Mouse (Mus musculus) telencephalon, adult 2 months (tissue): ENCODE measurements around the gene Bbs9.

ENCODE experiments used
- DNase-seq: peaks from one replicate; pipeline ENCODE4 v3.0.0-alpha.2; 2011; ENCODE audit warnings: low read depth, low spot score

The Bbs9 gene

DNA sequence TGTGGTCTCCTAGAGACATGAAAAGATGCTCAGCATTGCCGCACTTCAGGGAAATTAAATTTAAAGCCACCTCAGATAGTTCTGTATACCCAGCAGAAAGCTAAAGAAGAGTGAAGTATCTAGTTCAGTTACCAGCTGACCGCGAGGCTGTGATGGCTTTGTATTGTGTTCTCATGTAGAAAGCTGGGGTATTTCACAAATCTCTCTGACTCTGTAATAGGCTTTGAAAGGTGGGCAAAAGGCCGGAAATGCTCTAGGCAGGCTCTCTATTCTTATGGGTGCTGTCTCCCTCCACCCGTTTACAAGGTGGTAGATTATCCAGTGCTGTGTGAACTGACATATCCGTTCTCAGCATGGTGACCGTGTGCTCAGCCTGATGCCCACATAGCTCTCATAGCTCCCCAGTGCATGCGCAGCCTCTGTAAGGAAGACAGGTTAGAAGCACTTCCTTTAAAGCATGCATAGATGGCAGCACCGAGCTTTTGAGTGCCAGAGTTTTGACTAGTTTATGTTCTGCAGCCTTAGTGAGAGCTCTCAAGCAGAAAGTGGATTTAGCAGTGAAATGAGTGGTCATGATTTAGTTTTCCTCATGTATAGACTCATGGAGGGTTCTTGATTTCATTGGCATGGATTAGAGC, 57.4 kb downstream of the Bbs9 start:
- DNase-seq = peak; percentile 69

DNA sequence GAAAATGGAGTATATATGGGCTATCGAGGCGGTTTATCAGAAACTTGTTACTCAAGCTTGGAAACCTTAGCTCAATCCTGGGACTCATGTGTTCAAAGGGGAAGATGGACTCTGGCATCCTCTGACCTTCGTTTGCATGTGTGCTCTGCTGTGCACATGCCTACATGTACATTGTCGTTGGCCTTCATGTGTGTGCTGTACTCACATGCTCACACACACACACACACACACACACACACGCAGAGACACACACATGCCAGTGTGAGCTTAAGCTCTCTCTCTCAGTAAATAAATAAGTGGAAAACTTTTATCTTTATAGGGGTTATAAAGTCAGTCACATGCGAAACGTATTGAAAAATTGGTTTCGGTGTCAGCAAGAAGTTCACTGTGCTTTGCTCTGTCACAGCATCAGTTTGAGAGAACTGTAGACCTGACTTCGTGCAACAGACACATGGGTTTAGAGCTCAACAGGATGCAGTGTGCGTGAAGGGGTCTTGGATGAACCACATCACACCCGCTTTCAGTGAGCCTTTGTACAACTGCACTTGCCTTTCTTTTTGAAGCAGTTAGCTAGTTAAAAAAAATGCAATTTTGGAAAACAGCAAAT, 62.4 kb downstream of the Bbs9 start:
- no peak for DNase-seq

DNA sequence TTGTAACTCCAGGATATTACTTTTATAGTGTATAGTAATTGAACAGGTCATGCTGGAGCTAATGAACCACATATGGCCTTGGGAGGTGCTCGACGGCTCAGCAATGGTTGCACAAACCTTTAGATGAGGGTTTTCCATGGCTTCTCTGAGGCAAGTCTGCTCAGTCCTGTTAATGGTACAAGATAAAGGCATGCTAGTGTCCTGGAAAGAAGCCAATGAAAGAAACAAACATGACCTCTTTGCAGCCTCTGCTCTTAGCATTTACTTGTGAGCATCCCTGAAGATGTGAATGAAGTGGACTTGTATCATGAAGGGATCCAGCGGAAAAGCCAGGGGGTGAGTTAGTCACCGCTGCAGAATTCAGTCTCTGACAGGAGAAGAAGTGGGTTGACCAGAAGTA, 64.0 kb downstream of the Bbs9 start:
- DNase-seq = no peak

DNA sequence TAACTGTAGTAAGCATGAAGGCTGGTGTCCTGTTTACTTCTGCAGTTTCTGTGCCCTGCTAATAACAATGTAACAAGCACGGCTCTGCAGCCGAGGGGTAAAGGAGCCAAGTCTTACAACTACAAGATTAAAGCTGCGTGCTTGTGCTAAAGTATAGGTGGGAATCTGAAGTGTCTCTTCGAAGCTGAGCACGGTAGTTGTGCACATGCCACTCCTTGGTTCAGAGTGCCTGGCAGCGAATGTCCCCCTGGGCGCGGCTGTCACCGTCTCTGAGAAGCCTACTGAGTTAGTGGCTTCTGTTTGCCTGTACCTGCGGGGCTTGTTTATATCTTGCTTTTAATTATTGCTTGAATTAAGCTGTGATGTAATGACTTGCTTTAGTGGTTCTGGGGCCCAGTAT, 65.6 kb downstream of the Bbs9 start:
- no peak for DNase-seq

DNA sequence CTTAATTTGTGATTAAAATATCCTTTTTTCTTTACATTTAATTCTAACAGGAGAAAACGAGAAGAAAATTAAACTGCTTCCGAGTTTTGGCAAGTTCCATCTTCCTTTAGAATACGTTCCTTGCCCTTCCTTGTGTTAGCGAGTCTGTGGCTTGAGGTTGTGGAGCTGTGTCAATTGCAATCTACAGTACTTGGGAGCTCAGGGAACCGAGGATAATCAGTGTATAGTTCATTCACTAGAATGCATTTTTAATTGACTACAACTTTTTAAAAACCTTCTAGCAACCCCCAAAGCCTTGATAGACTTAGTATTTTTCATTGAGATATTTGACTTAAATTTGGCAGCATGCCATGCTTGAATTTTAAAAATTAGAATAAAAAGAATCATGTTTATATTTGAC, 68.0 kb downstream of the Bbs9 start:
- no peak for DNase-seq

DNA sequence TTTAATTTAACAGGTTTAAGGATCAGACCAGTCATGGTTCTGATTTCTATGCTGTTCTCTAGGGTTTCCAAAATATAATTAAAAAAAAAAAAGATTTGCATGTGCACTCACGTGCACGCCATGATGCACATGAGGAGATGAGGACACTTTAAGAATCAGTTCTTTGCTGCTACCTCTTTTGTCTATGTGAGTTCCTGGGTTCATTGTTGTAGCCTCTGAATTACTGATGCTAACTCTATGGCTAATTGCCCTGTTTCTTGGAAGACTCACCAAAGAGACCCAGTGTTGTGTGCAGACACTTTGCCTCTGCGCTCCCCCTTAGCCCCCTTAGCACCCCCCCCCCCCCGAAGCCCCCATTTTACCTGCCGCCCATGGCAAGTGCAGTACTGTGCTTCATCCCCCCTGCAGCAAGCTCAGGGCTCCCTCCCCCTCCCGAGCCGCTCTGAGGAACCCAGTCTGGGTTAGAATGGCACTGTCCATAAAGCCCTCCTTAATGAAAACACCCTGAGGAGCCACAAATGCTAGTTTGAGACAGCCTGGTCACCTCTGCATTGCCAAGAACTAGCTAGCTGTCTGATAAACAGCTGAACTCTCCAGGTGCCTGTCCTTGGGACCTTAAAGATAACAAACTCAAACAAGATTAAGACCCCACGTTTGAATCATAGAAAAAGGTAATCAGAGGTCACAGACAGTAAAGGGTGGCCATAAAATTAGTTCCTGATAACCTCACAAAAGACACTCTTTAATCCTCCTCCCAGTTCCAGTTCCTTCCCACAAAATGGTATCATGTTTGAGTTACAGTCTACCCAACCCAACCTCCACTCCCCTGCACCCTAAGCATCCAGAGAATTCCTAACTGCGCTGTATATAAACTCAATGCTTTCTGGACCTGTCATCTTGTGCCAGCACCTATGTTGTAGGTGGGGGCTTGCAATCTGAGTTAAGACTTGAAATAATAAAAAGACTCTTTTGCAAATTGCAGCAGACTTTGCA, 69.1 kb downstream of the Bbs9 start:
- DNase-seq = no peak

DNA sequence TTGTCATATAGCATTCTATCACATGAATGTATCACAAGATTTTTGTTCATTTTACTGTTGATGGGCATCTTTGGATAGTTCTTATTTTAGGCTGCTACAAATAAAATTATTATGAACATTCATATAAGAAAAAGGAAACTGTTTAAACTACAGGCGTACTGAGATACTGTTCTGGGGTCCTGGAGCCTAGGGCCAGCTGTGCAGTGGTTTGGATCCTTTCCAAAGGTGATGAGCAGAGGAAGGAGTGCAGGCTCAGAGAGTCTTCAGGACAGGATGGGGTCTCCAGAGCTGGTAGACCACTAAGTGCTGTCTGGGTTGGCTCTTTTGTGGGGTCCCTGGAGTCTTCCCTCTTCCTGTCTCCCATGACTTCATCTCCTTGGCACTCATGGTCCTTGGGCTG, 75.8 kb downstream of the Bbs9 start:
- DNase-seq = no peak

DNA sequence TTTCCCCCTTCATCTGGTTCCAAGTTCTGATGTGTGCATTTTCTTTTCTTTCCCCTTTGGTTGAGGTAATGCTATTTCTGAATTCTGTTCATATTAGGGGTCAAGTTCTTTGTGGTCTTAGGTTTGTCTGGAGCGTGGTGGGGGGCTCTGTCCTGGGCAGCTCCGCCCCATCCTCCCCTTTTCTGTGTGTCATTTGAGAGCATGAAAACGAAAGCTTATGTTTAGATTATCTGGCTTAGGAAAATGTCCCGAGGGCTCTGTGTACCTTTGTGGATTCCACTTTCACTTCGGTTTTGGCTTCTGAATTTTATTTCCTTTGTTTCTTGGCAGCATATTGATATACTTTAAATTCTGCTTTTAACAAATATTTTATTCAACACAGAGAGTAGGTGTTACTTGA, 80.6 kb downstream of the Bbs9 start:
- DNase-seq = no peak

DNA sequence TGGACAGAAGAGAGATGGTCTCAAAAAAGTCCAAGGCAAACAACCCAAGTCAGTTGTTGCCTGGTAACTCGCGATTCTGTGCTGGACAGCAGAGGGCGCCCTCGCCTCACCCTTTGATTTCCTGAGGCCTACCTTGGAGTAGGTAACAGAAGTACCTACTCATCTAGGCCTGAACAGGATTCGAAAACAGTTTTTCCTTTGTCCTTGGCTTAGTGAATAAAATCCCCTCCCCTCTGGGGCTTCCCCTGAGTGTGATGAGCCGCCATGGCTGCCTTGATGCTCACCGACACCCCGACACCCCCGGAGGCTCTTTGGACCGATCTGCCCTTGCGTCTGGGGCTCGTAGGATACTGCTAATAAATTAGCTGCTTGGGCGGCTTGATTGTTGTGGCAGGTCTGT, 82.0 kb downstream of the Bbs9 start:
- peak; percentile 32 for DNase-seq

DNA sequence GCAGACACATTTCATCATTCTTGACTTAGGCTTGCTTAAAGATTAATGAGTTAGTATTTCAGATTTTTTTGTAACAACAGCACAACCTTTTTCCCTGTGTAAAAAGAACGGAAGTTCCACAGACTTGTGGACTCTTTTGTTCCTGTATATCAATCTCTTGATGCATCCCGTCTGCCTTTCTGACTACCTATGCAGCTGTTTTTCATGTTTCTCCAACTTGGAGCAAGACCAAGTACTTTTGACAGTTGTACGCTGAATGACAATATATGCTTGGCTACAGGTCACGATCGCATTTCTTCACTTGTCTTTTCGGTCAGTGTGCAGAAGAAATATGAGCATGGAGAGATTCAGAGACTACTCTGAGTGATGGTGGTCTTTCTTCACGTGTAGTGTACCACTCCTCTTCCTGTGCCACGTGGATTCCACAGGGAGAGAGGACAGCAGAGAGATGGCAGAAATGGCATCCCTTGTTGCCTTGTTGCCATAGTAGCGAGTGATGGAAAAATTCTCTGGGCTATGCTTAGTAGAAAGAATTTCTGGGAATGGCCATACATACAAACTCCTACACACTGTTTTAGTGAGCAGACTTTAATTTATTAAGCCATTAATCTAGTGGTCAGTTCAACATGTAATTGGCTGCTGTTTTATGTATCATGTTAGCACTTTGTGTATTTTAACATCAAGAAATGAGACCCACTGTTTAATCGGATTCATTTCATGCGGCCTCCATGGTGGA, 88.3 kb downstream of the Bbs9 start:
- no peak for DNase-seq

DNA sequence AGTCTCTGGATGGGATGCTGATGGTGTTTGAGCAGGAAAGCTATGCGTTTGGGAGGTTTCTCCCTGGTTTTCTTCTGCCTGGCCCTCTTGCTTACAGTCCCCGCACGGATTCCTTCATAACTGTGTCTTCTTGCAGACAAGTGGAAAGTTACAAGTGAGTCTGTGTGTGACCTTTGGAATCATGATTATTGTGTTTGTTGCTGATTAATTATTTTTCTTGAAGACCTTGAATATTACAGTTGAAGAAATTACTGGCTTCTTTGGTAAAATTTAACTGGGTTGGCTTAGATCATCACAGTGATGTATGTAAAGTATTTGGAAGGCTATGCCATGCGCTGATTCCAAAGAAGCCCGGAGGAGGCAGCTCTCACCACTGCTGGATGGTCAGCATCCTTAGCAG, 92.2 kb downstream of the Bbs9 start:
- DNase-seq = no peak

DNA sequence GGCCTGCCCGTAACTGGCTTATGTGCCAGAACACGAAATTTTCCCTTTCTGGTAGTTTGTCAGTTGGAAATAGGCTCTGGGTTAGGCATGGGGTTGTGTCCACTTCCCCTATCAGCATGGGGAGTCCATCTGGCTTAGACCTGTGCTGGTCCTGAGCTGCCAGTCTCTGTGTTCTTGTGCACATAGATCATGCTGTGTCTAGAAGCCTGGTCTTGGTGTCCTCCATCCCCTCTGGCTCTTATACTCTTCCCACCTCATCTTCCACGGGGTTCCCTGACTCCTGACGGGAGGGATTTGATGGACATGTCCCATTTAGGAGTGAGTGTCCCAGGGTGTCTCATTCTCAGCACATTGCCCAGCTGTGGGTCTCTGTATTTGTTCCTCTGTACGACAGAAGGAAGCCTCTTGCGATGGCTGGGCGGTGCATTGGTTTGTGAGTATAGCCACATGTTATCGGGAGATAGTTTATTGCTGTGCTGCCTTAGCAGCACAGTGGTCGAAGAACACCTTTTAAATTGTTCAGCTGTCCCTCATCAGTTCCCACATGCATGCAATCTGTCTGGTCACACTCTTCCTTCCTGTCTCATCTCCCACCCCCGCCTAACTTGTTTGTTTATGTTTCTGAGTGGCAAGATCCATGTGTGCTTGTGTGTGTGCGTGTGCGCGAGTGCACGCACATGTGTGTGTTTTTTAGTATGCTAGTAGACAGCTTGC, 101.1 kb downstream of the Bbs9 start:
- DNase-seq = no peak

DNA sequence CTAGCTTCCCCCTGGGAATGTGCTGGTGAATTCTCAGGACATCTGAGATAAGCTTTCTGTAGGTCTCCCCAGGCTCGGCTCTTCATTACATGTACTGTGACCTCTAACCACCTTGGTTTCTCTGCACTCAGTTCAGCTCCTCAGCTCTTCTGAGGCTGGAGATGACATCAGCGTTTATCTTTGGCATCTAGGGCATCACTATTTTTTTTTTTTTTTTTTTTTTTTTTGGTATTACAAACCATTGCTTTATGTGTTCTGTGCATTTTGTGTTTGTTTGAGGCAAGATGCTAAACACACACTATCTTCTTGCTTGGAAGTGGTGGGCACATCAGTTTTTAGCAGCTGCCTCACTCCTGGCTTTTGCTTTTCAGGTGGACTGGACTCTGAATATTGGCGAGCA, 102.8 kb downstream of the Bbs9 start:
- no peak for DNase-seq

DNA sequence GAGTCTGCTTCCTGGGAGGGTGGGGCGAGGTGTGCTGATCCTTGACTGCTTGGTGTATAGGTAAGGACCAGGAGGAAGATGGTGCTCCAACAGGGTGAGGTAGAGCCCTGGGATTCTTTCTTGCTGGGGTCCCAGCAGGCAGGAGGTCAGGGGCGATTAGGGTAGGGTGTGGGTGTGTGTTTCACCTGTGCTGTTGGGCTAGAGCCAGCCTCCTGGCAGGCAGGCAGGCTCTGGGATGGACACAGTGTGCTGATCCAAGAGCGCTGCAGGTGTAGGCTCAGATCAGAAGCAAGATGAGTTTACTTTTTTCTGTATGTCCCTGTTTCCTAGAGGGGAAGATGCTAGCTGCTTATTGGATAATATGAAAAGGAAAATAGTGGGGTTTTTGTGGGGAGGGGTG, 108.7 kb downstream of the Bbs9 start:
- DNase-seq = no peak

DNA sequence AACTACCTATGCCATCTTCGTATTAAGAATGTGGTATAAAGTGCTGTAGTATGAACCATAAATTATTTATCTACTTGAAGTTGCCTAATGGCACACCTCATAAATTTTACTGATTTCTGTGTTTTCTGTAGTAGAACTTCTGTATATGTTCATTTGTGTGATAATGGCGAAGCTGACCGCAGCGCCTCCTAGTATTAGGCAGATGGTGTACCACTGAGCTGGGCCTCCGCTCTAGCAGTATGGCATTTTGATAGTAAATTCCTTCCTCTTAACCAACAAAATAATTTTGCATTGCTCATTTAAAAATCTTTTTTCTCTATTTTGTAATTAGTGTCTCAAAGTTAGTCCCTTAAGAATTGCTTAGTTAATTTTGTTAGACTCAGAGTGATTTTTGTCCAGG, 117.5 kb downstream of the Bbs9 start:
- no peak for DNase-seq

DNA sequence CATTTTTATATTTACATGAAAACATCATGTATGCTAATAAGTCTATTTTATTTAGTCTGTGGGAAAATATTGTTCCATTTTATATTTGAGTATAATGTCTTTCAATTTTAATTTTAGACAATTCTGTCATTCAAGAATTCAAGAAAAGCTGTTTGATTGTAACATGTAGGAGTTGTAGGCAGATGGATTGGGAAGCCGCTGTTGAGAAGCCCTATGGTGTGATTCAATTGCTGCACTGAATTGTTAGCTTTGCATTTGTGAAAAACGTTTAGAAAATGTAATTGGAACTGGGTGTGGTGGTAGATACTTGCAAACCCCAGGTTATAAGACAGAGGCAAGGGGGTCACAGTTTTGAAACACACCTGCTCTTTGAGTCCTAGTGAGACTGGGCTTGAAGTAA, 121.1 kb downstream of the Bbs9 start:
- no peak for DNase-seq

DNA sequence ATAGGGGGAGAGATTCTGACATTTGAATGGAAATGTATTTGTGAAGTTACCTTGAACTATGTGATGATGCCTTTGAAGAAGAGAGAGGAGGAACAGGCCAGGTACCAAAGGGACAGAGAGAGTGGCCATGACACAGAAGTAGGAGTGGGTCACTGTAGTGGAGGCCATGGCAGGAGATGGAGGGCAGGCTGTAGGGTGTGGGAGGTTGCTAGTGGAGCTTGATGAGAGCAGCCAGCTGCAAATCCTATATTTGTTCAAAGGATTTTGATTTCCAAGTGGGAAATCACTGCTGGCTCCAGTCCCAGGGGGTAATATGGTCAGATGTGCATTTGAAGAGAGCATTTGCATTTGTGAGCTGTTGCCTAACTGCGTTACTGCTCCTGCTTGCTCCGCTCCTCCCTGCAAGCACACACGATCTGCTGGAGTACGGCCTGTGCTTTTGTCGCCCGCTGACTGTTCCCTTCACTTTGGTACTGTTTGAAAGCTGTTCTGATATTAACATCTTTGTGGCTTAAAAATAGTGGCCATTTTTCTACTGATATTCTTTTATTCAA, 137.8 kb downstream of the Bbs9 start:
- DNase-seq = no peak

DNA sequence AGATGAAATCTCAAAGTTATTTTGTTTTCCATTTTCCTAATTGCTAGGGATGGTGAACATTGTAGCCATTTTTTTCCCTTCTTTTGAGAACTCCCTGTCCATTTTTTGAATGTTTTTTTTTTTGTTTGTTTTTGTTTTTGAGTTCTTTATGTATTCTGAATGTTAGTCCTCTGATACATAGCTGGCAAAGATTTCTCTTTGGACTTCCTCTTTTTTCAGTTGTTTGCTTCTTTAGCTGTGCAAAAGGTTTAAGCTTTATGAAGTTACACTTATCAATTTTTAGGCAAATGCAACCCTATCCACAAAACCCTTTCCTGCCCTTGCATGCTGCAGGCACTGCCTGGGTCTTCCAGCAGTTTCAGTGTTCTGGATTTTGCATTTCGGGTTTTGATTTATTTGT, 143.7 kb downstream of the Bbs9 start:
- no peak for DNase-seq

DNA sequence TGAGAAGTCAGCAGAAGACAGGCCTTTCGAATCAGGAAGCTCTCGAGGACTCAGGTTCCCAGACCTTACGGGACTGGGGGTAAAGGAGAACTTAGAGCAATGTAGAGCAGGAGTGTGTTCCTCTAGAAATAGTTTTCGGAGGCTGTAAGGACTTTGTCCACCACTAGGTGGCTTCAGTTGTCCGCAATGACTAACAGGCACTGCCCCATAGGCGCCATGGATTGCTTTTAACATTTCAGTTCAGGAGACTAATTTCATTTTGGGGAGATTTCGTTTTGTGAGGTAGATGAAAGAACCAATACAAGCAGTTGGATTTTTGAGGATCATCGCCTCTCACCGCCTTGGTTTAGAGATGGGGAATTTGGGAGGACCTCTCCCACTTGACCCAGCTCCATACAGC, 149.5 kb downstream of the Bbs9 start:
- peak; percentile 10 for DNase-seq

DNA sequence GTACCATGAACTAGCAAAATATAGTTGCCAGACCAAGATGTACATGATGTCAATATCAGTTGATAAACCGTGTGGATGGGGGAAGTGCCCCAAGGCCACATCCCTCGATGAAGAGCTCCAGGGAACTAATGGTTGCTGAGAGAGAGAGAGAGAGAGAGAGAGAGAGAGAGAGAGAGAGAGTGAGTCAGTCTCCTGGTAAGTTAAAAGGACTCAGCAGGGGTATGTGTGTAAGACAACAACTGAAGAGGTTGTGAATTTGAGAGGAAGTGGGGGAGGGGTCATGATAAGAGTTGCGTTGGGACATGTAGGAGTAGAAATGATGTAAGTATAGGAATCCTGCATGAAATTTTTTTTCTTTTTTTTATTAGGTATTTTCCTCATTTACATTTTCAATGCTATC, 150.5 kb downstream of the Bbs9 start:
- DNase-seq = no peak

DNA sequence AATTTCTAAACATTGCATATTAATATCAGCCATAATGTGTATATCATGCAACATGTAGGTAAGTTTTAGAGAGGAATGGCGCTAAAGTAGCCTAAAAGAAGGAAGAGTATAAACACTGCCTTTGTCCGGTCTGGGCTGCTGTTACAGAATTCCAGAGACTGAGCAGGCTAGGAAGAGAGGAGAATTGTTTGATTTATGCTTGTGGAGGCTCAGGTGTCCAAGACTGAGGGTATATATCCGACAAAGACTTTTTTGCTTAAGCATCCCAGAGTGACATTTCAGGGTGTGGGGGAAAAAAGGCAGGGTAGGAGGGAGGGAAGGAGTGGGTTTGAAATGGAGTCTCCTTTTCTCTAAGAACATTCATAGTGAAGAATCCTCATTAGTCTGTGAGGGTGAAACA, 152.4 kb downstream of the Bbs9 start:
- DNase-seq = no peak
